Mouse (Mus musculus) liver, postnatal 0 days (tissue): ENCODE measurements around the gene Dock1.

ENCODE experiments used
- CTCF ChIP-seq: sonication (generic); IDR thresholded peaks from 2 replicates; pipeline ENCODE4 v1.5.1; 2016; ENCODE audit warnings: antibody characterized with exemption, low read depth
- EP300 ChIP-seq: IDR thresholded peaks from 2 replicates; pipeline ENCODE4 v1.6.1; 2016; ENCODE audit warnings: antibody characterized with exemption, low read depth, mild to moderate bottlenecking

DNA sequence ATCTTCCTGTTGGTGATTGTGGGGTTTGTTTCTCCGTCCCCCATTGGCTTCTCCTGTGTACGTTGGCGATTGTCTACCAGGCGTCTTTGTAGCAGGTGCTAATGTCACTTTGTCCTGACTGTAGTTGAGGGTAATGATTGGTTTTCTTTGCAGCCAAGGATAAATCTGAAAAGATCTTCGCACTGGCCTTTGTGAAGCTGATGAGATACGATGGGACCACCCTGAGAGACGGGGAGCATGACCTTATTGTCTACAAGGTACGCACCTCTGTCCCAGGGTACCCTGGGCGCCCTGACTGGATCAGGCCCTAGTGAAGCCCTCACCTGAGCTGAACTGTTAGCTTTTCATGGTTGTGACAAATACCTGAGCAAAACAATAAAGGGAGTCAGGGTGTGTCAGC, 100.9 kb downstream of the Dock1 start:
- TF ChIP-seq CTCF = no peak
- no peak for TF ChIP-seq EP300
